In genomic region chrX:53166901-53167525, GRCm38 (mm10) we compare ENCODE assay signal across 8 mouse cellular contexts.
A peak's percentile ranks its signal among the peaks of the same experiment; 100 is the strongest.
DNase-seq lines count a peak whose midpoint lies in the region; ATAC-seq and TF ChIP-seq lines count a peak whose summit lies in the region.
"Had no signal": no experiment of that assay in that cellular context is flagged by ENCODE, and none has a peak within 500 bp of the region (broad histone marks: within the 10 kb centered on the region; RNA-seq: fewer than 3 reads in every experiment).

No protein-coding gene starts in this region.

- TF ChIP-seq CTCF in lung, embryonic 14.5 days (IDR thresholded peaks at IDR 0.05; ENCODE audit: low read depth) = no peak

- peak; percentile 65; the same call in 1 of the 2 replicates for ATAC-seq in lung, embryonic 14.5 days (ENCODE audit: insufficient read depth)
- no peak for ATAC-seq in embryonic facial prominence, embryonic 13.5 days (ENCODE audit: insufficient number of reproducible peaks, insufficient read depth, low FRiP score, low TSS enrichment, low read depth)
- ATAC-seq in heart, embryonic 15.5 days (replicated peaks; ENCODE audit: insufficient number of reproducible peaks, insufficient read depth, low FRiP score, low read depth) = peak; percentile 84
- no peak for ATAC-seq in stomach, embryonic 15.5 days (ENCODE audit: insufficient read depth, low FRiP score, low read depth)
- no peak for ATAC-seq in forebrain, embryonic 14.5 days

- no peaks in the 10 kb centered on the region for H3K36me3 ChIP-seq in lung, embryonic 14.5 days (ENCODE audit: insufficient read depth)
- no peaks in the 10 kb centered on the region for H3K36me3 ChIP-seq in embryonic facial prominence, embryonic 13.5 days
- no peaks in the 10 kb centered on the region for H3K36me3 ChIP-seq in heart, embryonic 15.5 days
- no peaks in the 10 kb centered on the region for H3K36me3 ChIP-seq in stomach, embryonic 15.5 days
- H3K36me3 ChIP-seq in forebrain, embryonic 14.5 days (ENCODE audit: control insufficient read depth, insufficient read depth, low read length) = no peaks in the 10 kb centered on the region

- 42% methylated on average over 4 of the region's 4 CpGs for WGBS in lung, embryonic 14.5 days
- WGBS in embryonic facial prominence, embryonic 13.5 days = 51% methylated on average over 4 of the region's 4 CpGs
- 24% methylated on average over 4 of the region's 4 CpGs for WGBS in heart, embryonic 15.5 days
- WGBS in stomach, embryonic 15.5 days = 48% methylated on average over 4 of the region's 4 CpGs
- WGBS in forebrain, embryonic 14.5 days = 63% methylated on average over 4 of the region's 4 CpGs

- H3K27ac ChIP-seq in lung, embryonic 14.5 days (ENCODE audit: low read depth) = peak overlapping the region; percentile 78
- H3K27ac ChIP-seq in embryonic facial prominence, embryonic 13.5 days = 0 out of 2 replicates have a peak overlapping the region, but pooled peaks have one; percentile 7
- H3K27ac ChIP-seq in heart, embryonic 15.5 days = peak overlapping the region; percentile 86
- H3K27ac ChIP-seq in stomach, embryonic 15.5 days = peak overlapping the region; percentile 35; the same call in 1 of the 2 replicates
- no peak overlapping the region for H3K27ac ChIP-seq in forebrain, embryonic 14.5 days (ENCODE audit: low read depth, low read length)

- no peaks in the 10 kb centered on the region for H3K9me3 ChIP-seq in lung, embryonic 14.5 days (ENCODE audit: low read depth, low read length)
- H3K9me3 ChIP-seq in embryonic facial prominence, embryonic 13.5 days = no peaks in the 10 kb centered on the region
- no peaks in the 10 kb centered on the region for H3K9me3 ChIP-seq in heart, embryonic 15.5 days (replicated peaks)
- no peaks in the 10 kb centered on the region for H3K9me3 ChIP-seq in stomach, embryonic 15.5 days
- H3K9me3 ChIP-seq in forebrain, embryonic 14.5 days (replicated peaks; ENCODE audit: control insufficient read depth, low read length) = no peaks in the 10 kb centered on the region

- H3K9ac ChIP-seq in lung, embryonic 14.5 days = no peak overlapping the region
- H3K9ac ChIP-seq in embryonic facial prominence, embryonic 13.5 days = no peak overlapping the region
- no peak overlapping the region for H3K9ac ChIP-seq in heart, embryonic 15.5 days
- H3K9ac ChIP-seq in stomach, embryonic 15.5 days = no peak overlapping the region
- no peak overlapping the region for H3K9ac ChIP-seq in forebrain, embryonic 14.5 days (ENCODE audit: low read length)

- peak; percentile 49 for DNase-seq in lung, embryonic 14.5 days
- DNase-seq in lung, postnatal 36 days = no peak
- no peak for DNase-seq in adrenal gland, postnatal 10 days
- no peak for DNase-seq in forebrain, embryonic 14.5 days (ENCODE audit: low spot score)
- DNase-seq: thymus, postnatal 4 days had no signal

- H3K27me3 ChIP-seq in lung, embryonic 14.5 days (ENCODE audit: insufficient read depth, low read length) = no peaks in the 10 kb centered on the region
- H3K27me3 ChIP-seq in embryonic facial prominence, embryonic 13.5 days = no peaks in the 10 kb centered on the region; the same call in 1 of the 2 replicates
- H3K27me3 ChIP-seq in heart, embryonic 15.5 days = no peaks in the 10 kb centered on the region
- no peaks in the 10 kb centered on the region for H3K27me3 ChIP-seq in stomach, embryonic 15.5 days (replicated peaks)
- no peaks in the 10 kb centered on the region for H3K27me3 ChIP-seq in forebrain, embryonic 14.5 days (replicated peaks; ENCODE audit: control insufficient read depth, insufficient read depth, low read length)

- H3K4me1 ChIP-seq in lung, embryonic 14.5 days (ENCODE audit: insufficient read depth) = 0 out of 2 replicates have a peak, but pooled peaks cover under 1% of the 10 kb centered on the region
- peaks cover 2% of the 10 kb centered on the region; the same call in 1 of the 2 replicates for H3K4me1 ChIP-seq in embryonic facial prominence, embryonic 13.5 days
- H3K4me1 ChIP-seq in heart, embryonic 15.5 days (replicated peaks) = peaks cover 19% of the 10 kb centered on the region
- H3K4me1 ChIP-seq in stomach, embryonic 15.5 days = no peaks in the 10 kb centered on the region
- H3K4me1 ChIP-seq in forebrain, embryonic 14.5 days (ENCODE audit: control insufficient read depth, insufficient read depth, low read length) = no peaks in the 10 kb centered on the region

- no peak overlapping the region for H3K4me3 ChIP-seq in lung, embryonic 14.5 days (ENCODE audit: low read depth, low read length)
- H3K4me3 ChIP-seq in embryonic facial prominence, embryonic 13.5 days = no peak overlapping the region
- no peak overlapping the region for H3K4me3 ChIP-seq in heart, embryonic 15.5 days
- no peak overlapping the region for H3K4me3 ChIP-seq in stomach, embryonic 15.5 days (replicated peaks)
- no peak overlapping the region for H3K4me3 ChIP-seq in forebrain, embryonic 14.5 days (ENCODE audit: low read depth, low read length)

- H3K4me2 ChIP-seq in lung, embryonic 14.5 days = no peak overlapping the region
- no peak overlapping the region for H3K4me2 ChIP-seq in embryonic facial prominence, embryonic 13.5 days
- H3K4me2 ChIP-seq in heart, embryonic 15.5 days = no peak overlapping the region
- no peak overlapping the region for H3K4me2 ChIP-seq in stomach, embryonic 15.5 days
- no peak overlapping the region for H3K4me2 ChIP-seq in forebrain, embryonic 14.5 days (ENCODE audit: low read length)

Comparison
In these comparisons a context has a peak if more than half of its experiments do, and no peak if none do; other contexts are left out.
1. ATAC-seq: peak in lung, embryonic 14.5 days (single experiment) and heart, embryonic 15.5 days (single experiment); none in embryonic facial prominence, embryonic 13.5 days (single experiment), stomach, embryonic 15.5 days (single experiment) and forebrain, embryonic 14.5 days (single experiment).